Mouse (Mus musculus) small intestine, adult 2 months (tissue): ENCODE data around the gene Casp7.

Experiments
- CTCF ChIP-seq: fragments of 200-500 bp; IDR thresholded peaks from 2 replicates; pipeline ENCODE4 v1.5.1; 2012; ENCODE audit warnings: low read depth, mild to moderate bottlenecking, control low read depth, inconsistent platforms, low read length, moderate library complexity, mixed read lengths; ENCODE audit not compliant: insufficient replicate concordance, insufficient read length; ENCODE audit errors: extremely low read depth
- POLR2A ChIP-seq: fragments of 200-500 bp; IDR thresholded peaks from 2 replicates; pipeline ENCODE4 v1.6.1; 2012; ENCODE audit warnings: low read depth, mild to moderate bottlenecking, control low read depth, inconsistent platforms, low read length, moderate library complexity

GRCm38 (mm10) chr19:56471934-56472333 is 75.0 kb downstream of the Casp7 start:
- TF ChIP-seq POLR2A, result no peak
- TF ChIP-seq CTCF, result no peak
